Mouse (Mus musculus): ENCODE results near the gene Fam186b.

DNA sequence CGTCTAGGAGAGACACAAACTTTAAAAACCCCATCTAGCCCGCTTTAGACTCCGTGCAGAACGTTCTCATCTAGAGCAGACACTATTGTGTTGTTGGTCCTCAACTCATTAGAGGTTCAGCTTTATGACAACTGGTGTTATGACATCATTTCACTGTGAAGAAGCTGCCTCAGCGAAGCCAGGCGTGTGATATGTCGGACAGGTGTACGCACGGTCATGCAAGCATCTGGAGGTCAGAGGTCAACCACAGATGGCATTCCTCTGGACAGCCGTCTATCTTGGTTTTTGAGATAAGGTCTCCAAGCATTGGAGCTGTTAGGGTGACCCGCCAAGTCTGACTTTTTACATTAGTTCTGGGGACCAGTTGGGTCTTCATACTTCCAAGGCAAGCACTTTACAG lies 5.1 kb downstream of the Fam186b start:
- TF ChIP-seq POLR2A (IDR thresholded peaks at IDR 0.05; ENCODE audit: borderline replicate concordance, extremely low read depth, insufficient read depth, insufficient read length, poor library complexity, severe bottlenecking) (no peak), CTCF (IDR thresholded peaks at IDR 0.05; ENCODE audit: borderline replicate concordance, extremely low read depth, insufficient read depth, insufficient read length) (no peak)
